Mouse (Mus musculus): ENCODE data around the gene Wdr64.
A peak's percentile ranks its signal among the peaks of the same experiment; 100 is the strongest.

DNA sequence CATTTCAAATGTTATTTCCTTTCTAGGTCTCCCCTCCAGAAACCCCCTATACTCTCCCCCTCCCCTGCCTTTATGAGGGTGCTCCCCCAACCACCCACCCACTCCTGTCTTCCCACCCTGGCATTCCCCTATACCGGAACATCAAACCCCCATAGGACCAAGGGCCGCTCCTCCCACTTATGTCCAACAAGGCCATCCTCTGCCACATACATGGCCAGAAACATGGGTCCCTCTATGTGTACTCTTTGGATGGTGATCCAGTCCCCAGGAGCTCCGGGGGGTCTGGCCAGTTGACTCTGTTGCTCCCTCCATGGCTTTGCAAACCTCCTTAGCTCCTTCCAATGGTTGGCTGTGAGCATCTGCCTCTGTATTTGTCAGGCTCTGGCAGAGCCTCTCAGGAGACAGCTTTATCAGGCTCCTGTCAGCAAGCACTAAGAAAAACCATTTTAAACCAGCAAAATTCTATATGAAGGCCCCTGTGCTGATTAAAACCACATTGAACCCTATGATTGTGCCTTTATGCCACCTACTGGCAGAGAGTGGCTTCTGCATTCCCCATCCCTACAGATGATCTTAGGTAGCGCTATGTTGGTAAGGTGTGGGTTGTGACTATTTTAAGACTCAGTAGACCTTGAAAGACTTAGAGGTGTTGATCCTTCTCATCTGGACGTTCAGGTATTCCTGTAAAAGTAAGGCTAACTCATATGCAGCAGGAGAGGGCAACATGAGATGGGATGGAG is 29.6 kb upstream of the Wdr64 start:
- TF ChIP-seq EP300 (IDR thresholded peaks at IDR 0.05; ENCODE audit: insufficient read depth, low read depth, low read length) (no peak), CTCF (IDR thresholded peaks at IDR 0.05) (peak; percentile 71)

Measured in heart, adult 2 months (tissue).